Mouse (Mus musculus) liver, embryonic 16.5 days (tissue): ENCODE results near the gene Eid2. TPM values are rescaled to one million over a fixed set of nuclear protein-coding genes. Genes with fewer than 3 reads are reported as not detected.
"Not testable (repeated sequence)": the region's sequence is repeated elsewhere in the genome, so short reads cannot be mapped to it uniquely, and the experiment has no call there.

ENCODE experiments used
- ATAC-seq: fragments of 200-750 bp; cut with Nextera tagmentation; 2 replicates; pipeline ENCODE4 v1.8.0; 2017; ENCODE audit warnings: low read depth, mild to moderate bottlenecking, moderate number of reproducible peaks, moderate library complexity
- H3K27ac ChIP-seq: fragments of 300-500 bp; sonication (generic); 2 replicates; pipeline ENCODE4 v1.5.1; 2014; ENCODE audit warnings: mild to moderate bottlenecking, low read length
- H3K27me3 ChIP-seq: fragments of 300-500 bp; sonication (generic); 2 replicates; pipeline ENCODE4 v1.6.1; 2014; ENCODE audit warnings: low read depth, low read length, mixed read lengths; ENCODE audit not compliant: control insufficient read depth, insufficient read depth
- H3K36me3 ChIP-seq: fragments of 300-500 bp; sonication (generic); 2 replicates; pipeline ENCODE4 v1.6.1; 2014; ENCODE audit warnings: mild to moderate bottlenecking; ENCODE audit not compliant: control insufficient read depth, insufficient read depth
- H3K4me1 ChIP-seq: fragments of 300-500 bp; sonication (generic); 2 replicates; pipeline ENCODE4 v1.6.1; 2014; ENCODE audit warnings: low read depth, low read length, mixed read lengths; ENCODE audit not compliant: control insufficient read depth
- H3K4me2 ChIP-seq: fragments of 300-500 bp; sonication (generic); 2 replicates; pipeline ENCODE4 v1.6.1; 2014; ENCODE audit warnings: low read depth, low read length, mixed read lengths
- H3K4me3 ChIP-seq: fragments of 300-500 bp; sonication (generic); 2 replicates; pipeline ENCODE4 v1.5.1; 2014; ENCODE audit warnings: low read depth, mild to moderate bottlenecking, low read length
- H3K9ac ChIP-seq: fragments of 300-500 bp; sonication (generic); 2 replicates; pipeline ENCODE4 v1.6.1; 2014; ENCODE audit warnings: low read depth, low read length
- H3K9me3 ChIP-seq: fragments of 300-500 bp; sonication (generic); replicated peaks from 2 replicates; pipeline ENCODE4 v1.6.1; 2016; ENCODE audit warnings: low read length; ENCODE audit not compliant: control insufficient read depth
- WGBS: fragments of 180-500 bp; shearing (Covaris S2); extraction: QIAGEN DNeasy Blood & Tissue Kit; methylation state at CpG from one replicate; pipeline ENCODE4 v1.1.7; 2014; ENCODE audit not compliant: insufficient replicate concordance; 5-methylcytosine and 5-hydroxymethylcytosine counted together
- polyA plus RNA-seq: library from polyadenylated mRNA; unstranded; fragments of >200 nt; fragmentation: Nextera tagmentation; extraction: Ambion mirVana; gene quantifications from 2 replicates; pipeline ENCODE4 v1.2.1, GENCODE M21; 2015

Eid2 gene
- 0.15 and 0.29 TPM in 2 replicates for polyA plus RNA-seq

GRCm38 (mm10) chr7:28267129-28268041, at the start of gene Eid2:
Gene Eid2 (plus strand): TSS chr7:28267881.
- peak; percentile 53 for ATAC-seq
- peak within 1 kb of the TSS; percentile 62 for H3K9ac ChIP-seq
- H3K9me3 ChIP-seq, result no peaks in the 10 kb centered on the region
- H3K4me3 ChIP-seq, result peak within 1 kb of the TSS; percentile 59
- no peak within 1 kb of the TSS for H3K27ac ChIP-seq
- peaks cover 24% of the 10 kb centered on the region for H3K27me3 ChIP-seq
- WGBS, result 6% methylated on average over 54 of the region's 57 CpGs
- no peaks in the 10 kb centered on the region for H3K36me3 ChIP-seq
- H3K4me1 ChIP-seq, result peaks cover 7% of the 10 kb centered on the region
- peak within 1 kb of the TSS; percentile 56 for H3K4me2 ChIP-seq

- not testable (repeated sequence) for H3K4me1 ChIP-seq, H3K36me3 ChIP-seq, ATAC-seq, H3K4me2 ChIP-seq, H3K27me3 ChIP-seq, H3K4me3 ChIP-seq, H3K9me3 ChIP-seq, H3K27ac ChIP-seq, H3K9ac ChIP-seq
- whole genome bisulfite sequencing, result 74% methylated on average over 20 of the region's 20 CpGs
Observed at GRCm38 (mm10) chr7:28218951-28219740, 48.5 kb upstream of the Eid2 start.

- H3K4me3 ChIP-seq, H3K9ac ChIP-seq, ATAC-seq, H3K9me3 ChIP-seq, H3K4me2 ChIP-seq, H3K27me3 ChIP-seq, H3K36me3 ChIP-seq, H3K27ac ChIP-seq, H3K4me1 ChIP-seq: not testable (repeated sequence)
- 71% methylated on average over 4 of the region's 4 CpGs for WGBS
Observed at GRCm38 (mm10) chr7:28226836-28227235, 40.8 kb upstream of the Eid2 start.

GRCm38 (mm10) chr7:28227421-28227820, 40.3 kb upstream of the Eid2 start:
- not testable (repeated sequence) for H3K36me3 ChIP-seq, H3K4me1 ChIP-seq, H3K9ac ChIP-seq, H3K4me3 ChIP-seq, H3K9me3 ChIP-seq, ATAC-seq, H3K4me2 ChIP-seq, H3K27ac ChIP-seq, H3K27me3 ChIP-seq
- 67% methylated on average over 4 of the region's 4 CpGs for WGBS

DNA sequence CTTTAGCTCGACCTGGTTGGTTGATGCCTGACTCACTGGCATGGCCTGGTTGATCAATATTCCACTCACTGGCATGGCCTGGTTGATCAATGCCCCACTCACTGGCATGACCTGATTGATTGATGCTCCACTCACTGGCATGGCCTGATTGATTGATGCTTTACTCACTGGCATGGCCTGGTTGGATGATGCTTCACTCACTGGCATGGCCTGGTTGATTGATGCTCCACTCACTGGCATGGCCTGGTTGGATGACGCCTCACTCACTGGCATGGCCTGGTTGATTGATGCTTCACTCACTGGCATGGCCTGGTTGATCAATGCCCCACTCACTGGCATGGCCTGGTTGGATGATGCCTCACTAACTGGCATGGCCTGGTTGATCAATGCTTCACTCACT, 23.7 kb upstream of the Eid2 start:
- not testable (repeated sequence) for H3K4me2 ChIP-seq, H3K4me1 ChIP-seq, H3K27ac ChIP-seq, H3K9me3 ChIP-seq, H3K4me3 ChIP-seq, H3K9ac ChIP-seq, H3K27me3 ChIP-seq, H3K36me3 ChIP-seq, ATAC-seq
- 61% methylated on average over 2 of the region's 2 CpGs for WGBS

DNA sequence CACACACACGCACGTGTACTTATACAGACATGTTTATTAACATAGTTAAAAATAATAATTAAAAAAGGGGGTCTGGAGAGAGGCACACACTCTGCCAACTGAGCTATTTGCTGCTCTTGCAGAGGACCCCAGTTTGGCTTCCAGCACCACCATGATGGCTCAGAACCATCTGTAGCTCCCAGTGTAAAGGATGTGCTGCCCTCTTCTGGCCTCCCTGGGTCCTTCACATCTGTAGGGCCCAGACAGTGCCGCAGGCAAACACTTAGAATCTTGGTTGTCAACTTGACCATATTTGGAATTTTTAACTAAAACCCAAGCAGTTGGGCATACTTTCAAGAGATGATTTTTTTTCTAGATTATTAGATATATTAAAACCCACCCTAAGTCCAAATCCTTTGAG, 18.7 kb upstream of the Eid2 start:
- Histone ChIP-seq H3K9me3 (no peaks in the 10 kb centered on the region), H3K9ac (no peak overlapping the region), H3K4me3 (no peak overlapping the region), H3K36me3 (no peaks in the 10 kb centered on the region), H3K4me1 (no peaks in the 10 kb centered on the region), H3K4me2 (no peak overlapping the region), H3K27ac (no peak overlapping the region), H3K27me3 (no peaks in the 10 kb centered on the region)
- 71% methylated on average over 3 of the region's 3 CpGs for WGBS
- ATAC-seq, result no peak

DNA sequence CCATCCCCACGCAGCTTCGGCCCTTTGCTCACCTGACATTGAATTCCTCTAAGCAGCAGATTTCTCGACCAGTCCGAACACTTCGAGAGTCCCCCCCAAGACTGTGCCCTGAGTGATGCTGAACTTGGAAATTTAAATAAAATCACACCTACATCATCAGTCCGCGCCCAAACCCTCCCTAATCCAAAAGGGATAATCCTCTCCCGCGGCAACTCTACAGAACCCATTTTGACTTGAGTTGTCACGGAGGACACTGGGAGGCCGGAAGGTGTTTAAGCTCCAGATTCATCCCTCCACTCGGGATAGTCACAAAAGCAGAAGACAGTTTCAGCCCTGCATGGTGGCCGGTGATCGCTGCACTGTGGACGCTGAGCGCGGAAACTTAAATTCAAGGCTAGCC, 15.7 kb upstream of the Eid2 start:
- no peaks in the 10 kb centered on the region for H3K4me1 ChIP-seq
- H3K4me2 ChIP-seq, result no peak overlapping the region
- H3K27ac ChIP-seq, result no peak overlapping the region
- peaks cover 4% of the 10 kb centered on the region; the same call in 1 of the 2 replicates for H3K9me3 ChIP-seq
- 75% methylated on average over 17 of the region's 17 CpGs for WGBS
- no peak overlapping the region for H3K9ac ChIP-seq
- H3K27me3 ChIP-seq, result no peaks in the 10 kb centered on the region
- H3K36me3 ChIP-seq, result no peaks in the 10 kb centered on the region
- ATAC-seq, result no peak
- H3K4me3 ChIP-seq, result no peak overlapping the region

DNA sequence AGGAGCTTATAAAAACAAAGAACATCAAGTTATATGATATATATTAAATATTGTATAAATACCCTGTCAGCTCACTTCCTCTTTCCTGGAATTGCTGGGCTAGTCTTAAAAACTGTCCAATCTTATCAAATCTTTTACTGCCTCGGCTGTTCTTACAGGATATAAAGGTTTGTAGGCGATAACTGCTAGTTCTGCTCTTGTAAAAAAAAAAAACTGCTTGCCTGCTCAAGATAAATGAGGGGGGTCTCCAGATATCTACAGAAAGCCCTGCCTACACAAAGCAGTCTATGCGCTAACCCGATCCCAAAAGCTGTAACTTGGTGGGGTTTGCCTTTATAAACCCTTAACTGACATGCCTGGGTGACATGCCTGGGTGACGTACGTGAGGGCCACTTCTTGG, 13.1 kb upstream of the Eid2 start:
- Histone ChIP-seq H3K27ac (no peak overlapping the region), H3K9me3 (peaks cover 4% of the 10 kb centered on the region; the same call in 1 of the 2 replicates), H3K4me3 (no peak overlapping the region), H3K27me3 (no peaks in the 10 kb centered on the region), H3K4me1 (no peaks in the 10 kb centered on the region), H3K36me3 (no peaks in the 10 kb centered on the region), H3K9ac (no peak overlapping the region), H3K4me2 (no peak overlapping the region)
- ATAC-seq, result no peak
- WGBS, result 39% methylated on average over 6 of the region's 6 CpGs

DNA sequence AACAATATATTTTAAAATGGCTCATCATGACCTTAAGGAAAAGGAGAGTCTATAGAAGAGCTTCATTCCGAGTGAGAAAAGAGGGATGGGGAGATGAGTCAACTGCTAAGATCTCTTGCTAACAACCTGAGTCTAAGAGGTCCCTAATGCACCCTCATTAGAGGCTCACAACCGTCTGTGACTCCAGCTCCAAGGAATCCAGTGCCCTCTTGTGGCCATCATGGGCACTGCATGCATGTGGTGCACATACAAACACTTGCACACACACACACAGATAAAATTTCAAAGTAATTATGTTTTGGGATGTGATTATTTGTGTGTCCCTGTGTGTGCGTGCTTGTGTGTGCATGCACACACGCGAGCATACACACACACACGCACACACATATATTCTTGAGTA, 12.2 kb upstream of the Eid2 start:
- no peak overlapping the region for H3K4me2 ChIP-seq
- ATAC-seq, result no peak
- H3K36me3 ChIP-seq, result no peaks in the 10 kb centered on the region

More for the DNA sequence above, 12.2 kb upstream of the Eid2 start:
- Histone ChIP-seq H3K9me3 (peaks cover 4% of the 10 kb centered on the region; the same call in 1 of the 2 replicates), H3K4me3 (no peak overlapping the region), H3K4me1 (no peaks in the 10 kb centered on the region), H3K27ac (no peak overlapping the region), H3K27me3 (no peaks in the 10 kb centered on the region), H3K9ac (no peak overlapping the region)
- WGBS, result 63% methylated on average over 6 of the region's 6 CpGs
